Mouse (Mus musculus): ENCODE results near the gene Olfr804. TPM values are rescaled to one million over a fixed set of nuclear protein-coding genes. Genes with fewer than 3 reads are reported as not detected.

The Olfr804 gene
- polyA plus RNA-seq (2015; fragmentation: Nextera tagmentation; extraction: Ambion mirVana): not detected in 2 replicates

DNA sequence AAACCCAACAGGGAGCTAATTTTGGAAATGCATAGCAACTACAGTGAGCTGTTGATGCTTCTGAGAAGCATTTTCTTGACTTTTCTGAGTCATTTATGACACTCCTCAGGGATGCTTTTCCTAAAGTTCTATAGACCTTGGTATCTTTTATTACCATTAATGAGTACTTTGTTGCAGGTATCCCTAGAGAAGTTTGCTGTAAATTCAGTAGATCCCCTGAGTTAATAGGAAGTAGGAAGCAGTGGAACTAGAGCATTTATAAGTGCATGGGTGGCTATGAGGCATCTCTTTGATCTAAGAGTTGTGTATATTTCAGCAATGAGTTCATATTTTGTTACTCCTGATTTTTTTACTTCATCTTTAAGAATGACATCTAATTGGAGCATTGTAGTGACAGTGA is at the start of gene Olfr804:
Gene Olfr804, plus strand, starts transcription at position 301 of the 400 bp plus-strand sequence.
- H3K4me2 ChIP-seq (ENCODE audit: low read depth, low read length): no peak within 1 kb of the TSS
- no peak within 1 kb of the TSS for H3K27ac ChIP-seq (ENCODE audit: low read length)
- no peaks in the 10 kb centered on the region for H3K27me3 ChIP-seq (ENCODE audit: control insufficient read depth, insufficient read depth, low read depth, low read length)
- no peak within 1 kb of the TSS for H3K4me3 ChIP-seq (ENCODE audit: low read depth, low read length)
- no peak within 1 kb of the TSS for H3K9ac ChIP-seq (ENCODE audit: low read depth, low read length)
- no peaks in the 10 kb centered on the region for H3K36me3 ChIP-seq (ENCODE audit: control insufficient read depth, insufficient read depth)
- no peaks in the 10 kb centered on the region for H3K9me3 ChIP-seq (replicated peaks; ENCODE audit: control insufficient read depth, low read length)
- H3K4me1 ChIP-seq (ENCODE audit: control insufficient read depth, low read depth, low read length): no peaks in the 10 kb centered on the region
- ATAC-seq (ENCODE audit: low read depth): no peak

DNA sequence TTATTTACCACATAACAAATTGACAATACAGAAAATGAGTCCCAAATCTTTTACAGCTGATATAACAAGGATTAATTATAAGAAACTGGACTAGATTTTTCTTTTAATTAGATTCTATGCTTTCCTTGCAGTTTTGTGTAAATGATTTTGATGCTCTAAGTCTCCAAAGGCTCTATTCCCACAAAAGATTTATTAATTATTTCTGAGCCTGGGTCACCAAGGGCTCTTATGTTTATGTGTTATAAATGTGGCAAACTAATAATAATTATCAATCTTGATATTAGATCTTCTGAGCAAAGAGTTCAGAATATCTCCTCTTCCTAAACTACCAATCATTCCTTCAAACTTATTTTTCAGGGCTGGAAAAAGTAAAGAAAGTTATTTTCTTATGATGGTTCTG is 45.6 kb upstream of the Olfr804 start, which contains the start of gene Olfr800:
Gene Olfr800, plus strand, starts transcription at position 301 of the 400 bp plus-strand sequence.
- Histone ChIP-seq H3K9ac (ENCODE audit: low read depth, low read length) (no peak within 1 kb of the TSS), H3K9me3 (replicated peaks; ENCODE audit: control insufficient read depth, low read length) (no peaks in the 10 kb centered on the region), H3K36me3 (ENCODE audit: control insufficient read depth, insufficient read depth) (no peaks in the 10 kb centered on the region), H3K27me3 (ENCODE audit: control insufficient read depth, insufficient read depth, low read depth, low read length) (no peaks in the 10 kb centered on the region), H3K4me1 (ENCODE audit: control insufficient read depth, low read depth, low read length) (no peaks in the 10 kb centered on the region), H3K27ac (ENCODE audit: low read length) (no peak within 1 kb of the TSS), H3K4me3 (ENCODE audit: low read depth, low read length) (no peak within 1 kb of the TSS), H3K4me2 (ENCODE audit: low read depth, low read length) (no peak within 1 kb of the TSS)
- no peak for ATAC-seq (ENCODE audit: low read depth)

DNA sequence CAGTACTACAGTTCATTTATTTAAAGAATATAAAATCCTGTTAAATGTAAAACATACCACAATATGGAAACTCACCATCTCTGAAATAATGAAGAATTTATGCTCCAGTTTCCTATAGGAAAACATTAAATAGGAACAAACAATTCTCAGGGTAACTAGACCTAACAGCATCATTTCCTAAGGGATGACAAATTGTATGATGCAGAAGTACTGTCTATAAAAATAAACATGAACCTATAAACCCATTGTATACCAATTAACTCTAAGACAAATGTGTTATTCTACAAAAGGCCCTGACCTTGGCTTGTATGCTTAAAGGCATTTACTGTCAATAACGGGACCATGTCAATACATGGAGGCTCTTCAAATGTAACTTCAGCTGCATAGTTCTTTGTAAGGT is 29.2 kb upstream of the Olfr804 start, which contains the start of gene Olfr801:
Gene Olfr801, minus strand, starts transcription at position 101 of the 400 bp plus-strand sequence.
- Histone ChIP-seq H3K27me3 (ENCODE audit: control insufficient read depth, insufficient read depth, low read depth, low read length) (no peaks in the 10 kb centered on the region), H3K36me3 (ENCODE audit: control insufficient read depth, insufficient read depth) (no peaks in the 10 kb centered on the region), H3K4me3 (ENCODE audit: low read depth, low read length) (no peak within 1 kb of the TSS), H3K27ac (ENCODE audit: low read length) (no peak within 1 kb of the TSS), H3K4me2 (ENCODE audit: low read depth, low read length) (no peak within 1 kb of the TSS), H3K4me1 (ENCODE audit: control insufficient read depth, low read depth, low read length) (no peaks in the 10 kb centered on the region), H3K9me3 (replicated peaks; ENCODE audit: control insufficient read depth, low read length) (no peaks in the 10 kb centered on the region), H3K9ac (ENCODE audit: low read depth, low read length) (no peak within 1 kb of the TSS)
- 66% methylated on average over 1 of the region's 1 CpGs for WGBS (ENCODE audit: insufficient replicate concordance)
- ATAC-seq (ENCODE audit: low read depth): no peak

DNA sequence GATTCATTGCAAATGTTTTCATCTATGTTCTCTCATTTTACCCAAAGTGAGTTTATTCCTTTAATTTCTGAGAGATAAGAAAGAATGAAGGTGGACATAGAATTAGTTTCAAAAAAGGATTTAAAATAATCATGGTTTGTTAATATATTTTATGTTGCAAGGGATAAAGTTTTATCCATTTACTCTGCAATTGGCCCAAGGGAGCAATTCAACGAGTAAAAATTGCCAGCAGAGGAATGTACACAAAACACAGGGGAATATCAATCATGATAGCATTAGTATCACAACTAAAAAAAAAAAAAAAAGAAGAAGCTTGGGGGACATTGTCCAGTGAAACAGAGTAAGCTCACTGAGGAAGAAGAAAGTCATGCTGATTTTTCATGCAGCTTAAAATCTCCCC is 14.9 kb upstream of the Olfr804 start, which contains the start of gene Olfr802:
Gene Olfr802, minus strand, starts transcription at position 101 of the 400 bp plus-strand sequence.
- no peaks in the 10 kb centered on the region for H3K9me3 ChIP-seq (replicated peaks; ENCODE audit: control insufficient read depth, low read length)
- no peak within 1 kb of the TSS for H3K4me2 ChIP-seq (ENCODE audit: low read depth, low read length)
- no peak within 1 kb of the TSS for H3K9ac ChIP-seq (ENCODE audit: low read depth, low read length)
- no peak within 1 kb of the TSS for H3K4me3 ChIP-seq (ENCODE audit: low read depth, low read length)
- WGBS (ENCODE audit: insufficient replicate concordance): 36% methylated on average over 1 of the region's 1 CpGs
- no peaks in the 10 kb centered on the region for H3K36me3 ChIP-seq (ENCODE audit: control insufficient read depth, insufficient read depth)
- no peak for ATAC-seq (ENCODE audit: low read depth)
- no peaks in the 10 kb centered on the region for H3K27me3 ChIP-seq (ENCODE audit: control insufficient read depth, insufficient read depth, low read depth, low read length)
- H3K27ac ChIP-seq (ENCODE audit: low read length): no peak within 1 kb of the TSS
- no peaks in the 10 kb centered on the region for H3K4me1 ChIP-seq (ENCODE audit: control insufficient read depth, low read depth, low read length)

DNA sequence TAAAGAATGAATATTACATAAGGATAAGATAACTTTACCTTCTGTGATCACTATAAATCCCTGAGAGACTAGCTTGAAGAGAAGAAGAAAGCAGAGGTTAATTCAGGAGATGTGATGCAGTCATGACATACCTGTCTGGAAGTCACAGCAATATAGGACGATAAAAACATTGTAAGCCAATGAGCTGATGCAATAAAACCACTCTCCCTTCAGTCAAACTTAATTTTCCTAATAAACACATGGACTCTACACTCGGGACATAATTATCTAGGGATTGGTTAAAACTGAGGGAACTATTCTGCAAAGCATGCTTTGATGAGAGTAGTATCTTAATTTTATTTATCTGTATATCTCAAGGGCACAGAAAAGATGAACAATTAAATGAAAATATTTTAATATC is 8.8 kb upstream of the Olfr804 start, which contains the start of gene Olfr803:
Gene Olfr803, minus strand, starts transcription at position 101 of the 400 bp plus-strand sequence.
- Histone ChIP-seq H3K4me1 (ENCODE audit: control insufficient read depth, low read depth, low read length) (no peaks in the 10 kb centered on the region), H3K36me3 (ENCODE audit: control insufficient read depth, insufficient read depth) (no peaks in the 10 kb centered on the region), H3K9me3 (replicated peaks; ENCODE audit: control insufficient read depth, low read length) (no peaks in the 10 kb centered on the region), H3K9ac (ENCODE audit: low read depth, low read length) (no peak within 1 kb of the TSS), H3K4me3 (ENCODE audit: low read depth, low read length) (no peak within 1 kb of the TSS), H3K27me3 (ENCODE audit: control insufficient read depth, insufficient read depth, low read depth, low read length) (no peaks in the 10 kb centered on the region), H3K27ac (ENCODE audit: low read length) (no peak within 1 kb of the TSS), H3K4me2 (ENCODE audit: low read depth, low read length) (no peak within 1 kb of the TSS)
- WGBS (ENCODE audit: insufficient replicate concordance): 60% methylated on average over 2 of the region's 2 CpGs
- ATAC-seq (ENCODE audit: low read depth): no peak

DNA sequence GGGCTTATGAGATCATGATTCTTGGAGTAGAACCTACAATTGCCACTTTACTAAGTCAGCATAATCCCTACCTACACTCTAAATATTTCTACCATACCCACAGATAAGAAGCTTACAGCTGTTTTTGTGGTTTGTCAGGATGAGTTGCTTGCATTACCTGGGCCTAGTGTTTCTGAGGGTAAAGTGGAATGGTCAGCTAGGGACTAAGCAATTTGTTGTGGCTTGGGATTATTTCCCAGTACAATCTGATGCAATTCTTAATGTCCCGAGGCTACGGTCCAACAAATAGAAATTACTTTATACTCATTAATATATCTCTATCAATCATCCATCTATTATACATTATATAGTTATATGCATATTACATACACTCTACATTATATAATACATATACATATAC is 26.3 kb downstream of the Olfr804 start, which contains the start of gene Olfr805:
Gene Olfr805, minus strand, starts transcription at position 101 of the 400 bp plus-strand sequence.
- H3K4me1 ChIP-seq (ENCODE audit: control insufficient read depth, low read depth, low read length): no peaks in the 10 kb centered on the region
- no peak within 1 kb of the TSS for H3K4me2 ChIP-seq (ENCODE audit: low read depth, low read length)
- H3K27ac ChIP-seq (ENCODE audit: low read length): no peak within 1 kb of the TSS
- H3K9me3 ChIP-seq (replicated peaks; ENCODE audit: control insufficient read depth, low read length): no peaks in the 10 kb centered on the region
- no peak for ATAC-seq (ENCODE audit: low read depth)
- H3K36me3 ChIP-seq (ENCODE audit: control insufficient read depth, insufficient read depth): no peaks in the 10 kb centered on the region
- 77% methylated on average over 2 of the region's 2 CpGs for WGBS (ENCODE audit: insufficient replicate concordance)
- H3K27me3 ChIP-seq (ENCODE audit: control insufficient read depth, insufficient read depth, low read depth, low read length): no peaks in the 10 kb centered on the region
- no peak within 1 kb of the TSS for H3K9ac ChIP-seq (ENCODE audit: low read depth, low read length)
- H3K4me3 ChIP-seq (ENCODE audit: low read depth, low read length): no peak within 1 kb of the TSS

GRCm38 (mm10) chr10:129741821-129742220 is 38.8 kb downstream of the Olfr804 start, which contains the start of gene Olfr806:
TSS of gene Olfr806 (minus strand) at chr10:129741921.
- ATAC-seq (ENCODE audit: low read depth): no peak

GRCm38 (mm10) chr10:129757693-129758092 is 54.7 kb downstream of the Olfr804 start, which contains the start of gene Olfr807:
TSS of gene Olfr807 (minus strand) at chr10:129757793.
- Histone ChIP-seq H3K27ac (ENCODE audit: low read length) (no peak within 1 kb of the TSS), H3K27me3 (ENCODE audit: control insufficient read depth, insufficient read depth, low read depth, low read length) (no peaks in the 10 kb centered on the region), H3K4me3 (ENCODE audit: low read depth, low read length) (no peak within 1 kb of the TSS), H3K9me3 (replicated peaks; ENCODE audit: control insufficient read depth, low read length) (no peaks in the 10 kb centered on the region), H3K4me2 (ENCODE audit: low read depth, low read length) (no peak within 1 kb of the TSS), H3K9ac (ENCODE audit: low read depth, low read length) (no peak within 1 kb of the TSS), H3K4me1 (ENCODE audit: control insufficient read depth, low read depth, low read length) (no peaks in the 10 kb centered on the region), H3K36me3 (ENCODE audit: control insufficient read depth, insufficient read depth) (no peaks in the 10 kb centered on the region)
- no peak for ATAC-seq (ENCODE audit: low read depth)
- WGBS (ENCODE audit: insufficient replicate concordance): 53% methylated on average over 1 of the region's 1 CpGs

More at GRCm38 (mm10) chr10:129741821-129742220, 38.8 kb downstream of the Olfr804 start, which contains the start of gene Olfr806:
- Histone ChIP-seq H3K27me3 (ENCODE audit: control insufficient read depth, insufficient read depth, low read depth, low read length) (no peaks in the 10 kb centered on the region), H3K4me2 (ENCODE audit: low read depth, low read length) (no peak within 1 kb of the TSS), H3K4me1 (ENCODE audit: control insufficient read depth, low read depth, low read length) (no peaks in the 10 kb centered on the region), H3K27ac (ENCODE audit: low read length) (no peak within 1 kb of the TSS), H3K9me3 (replicated peaks; ENCODE audit: control insufficient read depth, low read length) (no peaks in the 10 kb centered on the region), H3K36me3 (ENCODE audit: control insufficient read depth, insufficient read depth) (no peaks in the 10 kb centered on the region), H3K4me3 (ENCODE audit: low read depth, low read length) (no peak within 1 kb of the TSS), H3K9ac (ENCODE audit: low read depth, low read length) (no peak within 1 kb of the TSS)
